Mouse (Mus musculus): ENCODE results near the gene Olfr1263. TPM values are rescaled to one million over a fixed set of nuclear protein-coding genes. Genes with fewer than 3 reads are reported as not detected.

Olfr1263 gene
- polyA plus RNA-seq (2017; shearing (Covaris generic)): 0.08 TPM

DNA sequence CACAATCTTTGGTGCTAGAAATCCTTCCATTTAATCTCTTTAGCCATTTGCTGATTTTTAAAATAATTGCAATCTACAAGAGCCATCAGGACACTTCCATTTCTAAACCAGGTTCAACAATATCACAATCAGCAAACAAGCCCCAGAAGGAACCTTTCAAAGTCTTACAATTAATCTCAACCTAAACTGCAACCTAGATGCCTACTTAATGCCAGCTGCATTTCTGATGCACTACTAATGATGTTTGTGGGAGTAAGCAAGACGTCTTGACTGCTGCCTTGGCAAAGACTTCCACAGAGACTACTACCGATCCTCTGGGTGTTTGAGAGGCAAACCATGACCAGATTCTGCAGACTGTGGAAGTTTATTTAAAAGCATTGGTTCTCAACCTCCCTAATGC is at the start of gene Olfr1263:
Olfr1263 (plus strand) TSS at position 301 of the 400 bp plus-strand sequence.

DNA sequence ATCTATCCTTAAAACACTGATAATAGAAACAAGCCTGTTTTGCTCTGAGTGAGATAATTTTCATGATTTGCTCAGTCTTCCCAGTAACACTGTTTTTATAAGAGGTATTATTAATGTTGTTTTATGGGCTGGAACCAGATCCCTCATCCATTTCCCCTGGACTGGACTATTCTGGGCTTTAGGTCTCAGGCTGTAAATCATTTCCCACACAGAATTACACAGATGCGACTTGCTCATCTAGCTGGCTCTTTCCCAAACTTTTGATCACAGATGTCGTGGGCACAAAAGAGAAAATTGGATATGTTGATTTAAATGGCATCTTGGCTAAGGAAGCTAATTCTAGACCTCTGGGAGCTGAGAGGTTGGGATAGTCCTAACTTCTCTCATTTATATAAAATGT is 37.7 kb upstream of the Olfr1263 start, which contains the start of gene Olfr1260:
Olfr1260 (plus strand) TSS at position 157 of the 400 bp plus-strand sequence.

DNA sequence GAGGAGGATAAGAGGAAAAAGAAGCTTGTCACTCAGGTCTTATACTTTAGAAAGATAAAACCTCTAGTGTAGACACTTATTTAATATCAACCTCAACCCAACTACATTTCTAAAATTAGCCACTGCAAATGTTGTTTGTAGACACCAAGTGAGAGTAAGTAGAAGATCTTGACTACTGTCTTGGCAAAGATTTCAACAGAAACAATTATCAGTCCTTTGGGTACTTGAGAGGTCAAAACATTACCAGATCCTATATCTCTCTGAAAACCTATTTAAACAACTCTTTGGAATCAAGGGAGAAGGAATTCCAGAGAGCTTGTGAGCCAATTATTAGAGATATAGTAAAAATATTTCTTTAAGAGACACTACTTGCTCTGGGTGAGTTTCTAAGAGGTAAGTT is 21.0 kb upstream of the Olfr1263 start, which contains the start of gene Olfr1261:
Olfr1261 (plus strand) TSS at position 301 of the 400 bp plus-strand sequence.

DNA sequence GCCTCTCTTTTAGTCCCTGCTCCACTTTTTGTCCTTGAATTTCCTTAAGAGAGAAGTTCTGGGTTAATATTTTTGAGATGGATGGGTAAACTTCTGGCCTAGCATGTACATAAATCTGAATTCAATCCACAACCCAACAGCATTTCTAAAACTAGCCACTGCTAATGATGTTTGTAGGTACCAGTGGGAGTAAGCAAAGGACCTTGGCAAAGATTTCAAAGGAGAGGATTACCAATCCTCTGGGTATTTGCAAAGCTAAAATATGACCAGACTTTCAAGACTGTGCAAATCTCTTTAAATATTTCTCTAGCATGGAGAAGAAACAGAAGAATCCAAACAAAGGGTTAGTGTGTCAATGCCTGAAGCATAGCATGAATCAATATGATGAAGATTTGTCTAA is 12.1 kb upstream of the Olfr1263 start, which contains the start of gene Olfr1262:
Olfr1262 (plus strand) TSS at position 301 of the 400 bp plus-strand sequence.

DNA sequence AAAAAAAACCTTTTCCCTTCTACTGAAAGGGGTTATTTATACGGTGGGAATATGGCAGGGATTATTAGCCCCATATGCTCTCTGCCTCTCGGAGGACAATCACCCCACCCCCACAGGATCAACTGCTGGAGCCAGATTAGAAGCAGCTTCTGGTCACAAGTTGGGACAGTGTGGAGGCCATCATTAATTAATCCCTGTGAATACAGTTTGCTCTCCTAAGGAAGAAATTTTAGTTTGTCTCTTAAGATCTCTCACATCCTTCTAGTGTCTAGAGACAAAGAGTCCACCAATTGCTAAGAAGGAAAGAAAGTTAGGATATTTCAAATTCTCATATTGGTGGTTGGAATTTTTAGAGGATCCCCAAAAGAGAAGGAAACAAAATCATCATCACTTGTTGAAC is 13.5 kb downstream of the Olfr1263 start, which contains the start of gene Olfr1264:
Olfr1264 (minus strand) TSS at position 101 of the 400 bp plus-strand sequence.

DNA sequence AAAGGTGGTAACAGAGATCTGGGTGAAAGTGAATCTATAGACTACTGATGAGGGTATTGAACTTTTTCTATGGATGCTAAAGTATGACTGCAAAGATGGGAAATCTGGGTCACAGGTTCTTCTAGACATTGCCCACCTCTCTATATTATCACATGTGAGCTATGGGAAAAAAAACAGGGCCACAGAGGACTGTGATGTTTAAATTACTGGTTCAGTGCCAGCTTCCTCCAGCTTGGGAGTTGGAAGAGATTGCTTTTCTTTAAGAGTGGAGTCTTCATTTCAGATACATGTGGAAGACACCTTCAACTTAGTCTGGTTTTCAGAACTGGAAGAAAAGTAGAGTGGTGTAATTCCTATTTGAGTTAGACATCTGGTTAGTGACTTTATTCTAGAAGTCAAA is 23.1 kb downstream of the Olfr1263 start, which contains the start of gene Olfr1265:
Olfr1265 (plus strand) TSS at position 301 of the 400 bp plus-strand sequence.

DNA sequence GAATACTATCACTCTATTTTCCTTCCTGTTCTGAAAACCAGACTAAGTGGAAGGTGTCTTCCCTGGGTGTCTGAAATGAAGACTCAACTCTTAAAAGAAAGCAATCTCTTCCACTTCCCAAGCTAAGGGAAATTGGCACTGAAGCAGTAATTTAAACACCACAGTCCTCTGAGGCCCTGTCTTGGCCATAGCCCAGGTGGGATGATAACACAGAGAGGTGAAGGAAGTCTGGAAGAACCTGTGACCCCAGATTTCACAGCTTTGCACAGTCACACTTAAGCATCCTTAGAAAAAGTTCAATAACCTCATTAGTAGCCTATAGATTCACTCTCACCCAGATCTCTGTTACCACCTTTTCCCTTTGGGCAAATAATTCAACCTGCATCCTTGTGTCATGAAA is 51.6 kb downstream of the Olfr1263 start, which contains the start of gene Olfr140:
Olfr140 (minus strand) TSS at position 101 of the 400 bp plus-strand sequence.

Other genes starting within 250 kb of the Olfr1263 start
- not detected for gene Olfr1254, start 218.5 kb upstream of the Olfr1263 start, polyA plus RNA-seq (2017; shearing (Covaris generic))
- not detected for gene Olfr1255, start 200.1 kb upstream of the Olfr1263 start, polyA plus RNA-seq (2017; shearing (Covaris generic))
- gene Olfr1256, start 170.6 kb upstream of the Olfr1263 start, polyA plus RNA-seq (2017; shearing (Covaris generic)): not detected
- not detected for gene Olfr48, start 163.9 kb upstream of the Olfr1263 start, polyA plus RNA-seq (2017; shearing (Covaris generic))
- gene Olfr1257, start 133.7 kb upstream of the Olfr1263 start, polyA plus RNA-seq (2017; shearing (Covaris generic)): not detected
- gene Olfr1258, start 84.8 kb upstream of the Olfr1263 start, polyA plus RNA-seq (2017; shearing (Covaris generic)): 0.19 TPM
- not detected for gene Olfr1259, start 63.5 kb upstream of the Olfr1263 start, polyA plus RNA-seq (2017; shearing (Covaris generic))
- not detected for gene Olfr1260, start 37.8 kb upstream of the Olfr1263 start, polyA plus RNA-seq (2017; shearing (Covaris generic))
- gene Olfr1261, start 20.9 kb upstream of the Olfr1263 start, polyA plus RNA-seq (2017; shearing (Covaris generic)): not detected
- gene Olfr1262, start 12.0 kb upstream of the Olfr1263 start, polyA plus RNA-seq (2017; shearing (Covaris generic)): not detected
- not detected for gene Olfr1264, start 13.4 kb downstream of the Olfr1263 start, polyA plus RNA-seq (2017; shearing (Covaris generic))
- gene Olfr1265, start 23.2 kb downstream of the Olfr1263 start, polyA plus RNA-seq (2017; shearing (Covaris generic)): not detected
- gene Olfr140, start 51.5 kb downstream of the Olfr1263 start, polyA plus RNA-seq (2017; shearing (Covaris generic)): not detected
- gene Olfr1269, start 109.3 kb downstream of the Olfr1263 start, polyA plus RNA-seq (2017; shearing (Covaris generic)): not detected
- gene Olfr32, start 130.2 kb downstream of the Olfr1263 start, polyA plus RNA-seq (2017; shearing (Covaris generic)): not detected
- gene Olfr1270, start 141.0 kb downstream of the Olfr1263 start, polyA plus RNA-seq (2017; shearing (Covaris generic)): not detected
- not detected for gene Olfr1506, start 212.4 kb downstream of the Olfr1263 start, polyA plus RNA-seq (2017; shearing (Covaris generic))
- gene Olfr142, start 245.5 kb downstream of the Olfr1263 start, polyA plus RNA-seq (2017; shearing (Covaris generic)): not detected